Mouse (Mus musculus): ENCODE data around the gene Cela2a. TPM values are rescaled to one million over a fixed set of nuclear protein-coding genes. Genes with fewer than 3 reads are reported as not detected.

The Cela2a gene
- total and polyA plus RNA-seq, 2 experiments from 2014 or later: not detected

DNA sequence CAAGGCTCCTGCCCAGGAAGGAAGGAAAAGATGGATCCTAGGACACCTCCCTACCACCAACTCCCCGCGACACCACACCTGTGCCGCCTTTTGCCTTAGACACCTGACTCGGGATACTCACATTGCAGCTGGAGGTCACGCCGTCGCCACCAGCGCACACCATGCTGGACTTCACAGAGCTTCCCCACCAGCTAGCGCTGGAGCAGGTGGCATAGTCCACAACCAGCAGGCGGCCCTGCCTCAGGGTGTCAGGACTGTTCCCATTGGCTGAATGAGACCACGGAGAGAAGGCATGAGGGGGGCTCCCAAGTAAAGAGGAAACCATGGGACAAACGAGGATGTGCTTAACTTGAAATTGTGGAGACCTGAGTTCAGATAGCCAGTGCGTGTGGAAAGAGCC is 7.1 kb downstream of the Cela2a start:
- H3K36me3 ChIP-seq (ENCODE audit: insufficient read depth, low read length): peaks cover 5% of the 10 kb centered on the region; the same call in 1 of the 2 replicates
- no peaks in the 10 kb centered on the region for H3K27me3 ChIP-seq (ENCODE audit: insufficient read depth, low read length)
- TF ChIP-seq CTCF (IDR thresholded peaks at IDR 0.05): no peak
- DNase-seq (ENCODE audit: low spot score): no peak
- WGBS: 93% methylated on average over 13 of the region's 13 CpGs
- no peak overlapping the region for H3K9ac ChIP-seq (replicated peaks; ENCODE audit: low read length, poor library complexity, severe bottlenecking)
- ATAC-seq (ENCODE audit: low FRiP score): no peak
- no peak overlapping the region for H3K4me2 ChIP-seq (ENCODE audit: low read depth, low read length, poor library complexity, severe bottlenecking)
- H3K27ac ChIP-seq (ENCODE audit: low read depth, low read length): no peak overlapping the region
- H3K9me3 ChIP-seq (ENCODE audit: low read length): no peaks in the 10 kb centered on the region
- no peaks in the 10 kb centered on the region for H3K4me1 ChIP-seq (ENCODE audit: insufficient read depth, low read length)
- no peak overlapping the region for H3K4me3 ChIP-seq (ENCODE audit: low read depth, low read length)

GRCm38 (mm10) chr4:141817706-141818105 is 8.3 kb downstream of the Cela2a start:
- H3K27ac ChIP-seq (ENCODE audit: low read depth, low read length): no peak overlapping the region
- WGBS: 51% methylated on average over 10 of the region's 10 CpGs
- H3K9me3 ChIP-seq (ENCODE audit: low read length): no peaks in the 10 kb centered on the region
- ATAC-seq (ENCODE audit: low FRiP score): no peak
- DNase-seq (ENCODE audit: low spot score): no peak
- peaks cover 14% of the 10 kb centered on the region for H3K36me3 ChIP-seq (ENCODE audit: insufficient read depth, low read length)
- no peak overlapping the region for H3K4me3 ChIP-seq (ENCODE audit: low read depth, low read length)
- H3K4me1 ChIP-seq (ENCODE audit: insufficient read depth, low read length): no peaks in the 10 kb centered on the region
- no peak for TF ChIP-seq CTCF (IDR thresholded peaks at IDR 0.05)
- no peak overlapping the region for H3K9ac ChIP-seq (replicated peaks; ENCODE audit: low read length, poor library complexity, severe bottlenecking)
- H3K27me3 ChIP-seq (ENCODE audit: insufficient read depth, low read length): no peaks in the 10 kb centered on the region
- H3K4me2 ChIP-seq (ENCODE audit: low read depth, low read length, poor library complexity, severe bottlenecking): no peak overlapping the region

GRCm38 (mm10) chr4:141816776-141817655 is 8.9 kb downstream of the Cela2a start:
- Histone ChIP-seq H3K9ac (replicated peaks; ENCODE audit: low read length, poor library complexity, severe bottlenecking) (no peak overlapping the region), H3K4me3 (ENCODE audit: low read depth, low read length) (no peak overlapping the region), H3K4me1 (ENCODE audit: insufficient read depth, low read length) (no peaks in the 10 kb centered on the region), H3K27me3 (ENCODE audit: insufficient read depth, low read length) (no peaks in the 10 kb centered on the region), H3K36me3 (ENCODE audit: insufficient read depth, low read length) (peaks cover 21% of the 10 kb centered on the region), H3K4me2 (ENCODE audit: low read depth, low read length, poor library complexity, severe bottlenecking) (no peak overlapping the region), H3K9me3 (ENCODE audit: low read length) (no peaks in the 10 kb centered on the region), H3K27ac (ENCODE audit: low read depth, low read length) (no peak overlapping the region)
- no peak for TF ChIP-seq CTCF (IDR thresholded peaks at IDR 0.05)
- ATAC-seq (ENCODE audit: low FRiP score) (no peak), DNase-seq (ENCODE audit: low spot score) (no peak)
- WGBS: 59% methylated on average over 14 of the region's 14 CpGs

GRCm38 (mm10) chr4:141816267-141816666 is 9.7 kb downstream of the Cela2a start:
- ATAC-seq (ENCODE audit: low FRiP score): no peak

DNA sequence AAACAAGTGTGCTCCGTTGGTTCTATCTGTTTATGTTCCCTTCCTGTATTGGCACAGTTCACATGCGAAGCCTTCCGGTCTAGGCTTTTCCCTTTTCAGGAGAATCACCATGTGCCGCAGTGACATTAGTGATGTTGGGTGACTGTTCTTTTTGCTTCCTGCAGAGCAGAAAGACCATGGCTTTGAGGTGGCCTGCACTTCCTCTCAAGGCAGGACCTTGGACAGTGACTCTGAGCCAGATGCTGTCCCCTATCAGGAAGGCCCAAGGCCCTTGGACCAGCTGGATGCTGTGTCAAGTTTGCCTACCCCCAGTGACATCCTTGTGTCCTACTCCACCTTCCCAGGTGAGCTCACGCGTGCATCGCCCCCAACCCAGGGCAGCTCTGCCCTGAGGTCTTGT is 14.6 kb downstream of the Cela2a start:
- H3K27ac ChIP-seq (ENCODE audit: low read depth, low read length): no peak overlapping the region
- H3K9ac ChIP-seq (replicated peaks; ENCODE audit: low read length, poor library complexity, severe bottlenecking): no peak overlapping the region
- no peak for DNase-seq (ENCODE audit: low spot score)
- ATAC-seq (ENCODE audit: low FRiP score): no peak
- H3K36me3 ChIP-seq (ENCODE audit: insufficient read depth, low read length): peaks cover 73% of the 10 kb centered on the region
- H3K4me1 ChIP-seq (ENCODE audit: insufficient read depth, low read length): no peaks in the 10 kb centered on the region
- no peaks in the 10 kb centered on the region for H3K27me3 ChIP-seq (ENCODE audit: insufficient read depth, low read length)
- TF ChIP-seq CTCF (IDR thresholded peaks at IDR 0.05): no peak
- no peaks in the 10 kb centered on the region for H3K9me3 ChIP-seq (ENCODE audit: low read length)
- H3K4me3 ChIP-seq (ENCODE audit: low read depth, low read length): no peak overlapping the region
- no peak overlapping the region for H3K4me2 ChIP-seq (ENCODE audit: low read depth, low read length, poor library complexity, severe bottlenecking)
- WGBS: 96% methylated on average over 7 of the region's 7 CpGs

More at GRCm38 (mm10) chr4:141816267-141816666, 9.7 kb downstream of the Cela2a start:
- Histone ChIP-seq H3K36me3 (ENCODE audit: insufficient read depth, low read length) (peaks cover 28% of the 10 kb centered on the region), H3K4me1 (ENCODE audit: insufficient read depth, low read length) (no peaks in the 10 kb centered on the region), H3K27ac (ENCODE audit: low read depth, low read length) (no peak overlapping the region), H3K9ac (replicated peaks; ENCODE audit: low read length, poor library complexity, severe bottlenecking) (no peak overlapping the region), H3K9me3 (ENCODE audit: low read length) (no peaks in the 10 kb centered on the region), H3K4me3 (ENCODE audit: low read depth, low read length) (no peak overlapping the region), H3K27me3 (ENCODE audit: insufficient read depth, low read length) (no peaks in the 10 kb centered on the region), H3K4me2 (ENCODE audit: low read depth, low read length, poor library complexity, severe bottlenecking) (no peak overlapping the region)
- 71% methylated on average over 7 of the region's 7 CpGs for WGBS
- DNase-seq (ENCODE audit: low spot score): peak; percentile 26
- no peak for TF ChIP-seq CTCF (IDR thresholded peaks at IDR 0.05)

DNA sequence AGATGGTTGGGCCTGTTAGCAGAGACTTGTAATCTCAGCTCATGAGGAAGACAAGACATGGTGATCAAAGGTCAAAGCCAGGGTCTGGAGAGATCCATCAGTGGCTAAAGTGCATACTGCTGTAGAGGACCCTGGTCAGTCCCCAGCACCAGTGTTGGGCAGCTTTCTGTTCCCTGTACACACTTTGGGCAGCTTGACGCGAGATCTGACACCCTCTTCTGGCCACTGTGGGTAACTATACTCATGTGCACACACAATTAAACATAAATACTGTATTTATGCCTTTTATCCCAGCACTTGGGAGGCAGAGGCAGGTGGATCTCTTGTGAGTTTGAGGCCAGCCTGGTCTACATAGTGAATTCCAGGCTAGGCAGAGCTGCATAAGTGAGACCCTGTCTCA is 15.0 kb downstream of the Cela2a start:
- no peaks in the 10 kb centered on the region for H3K4me1 ChIP-seq (ENCODE audit: insufficient read depth, low read length)
- no peak overlapping the region for H3K9ac ChIP-seq (replicated peaks; ENCODE audit: low read length, poor library complexity, severe bottlenecking)
- ATAC-seq (ENCODE audit: low FRiP score) (no peak), DNase-seq (ENCODE audit: low spot score) (no peak)
- H3K27me3 ChIP-seq (ENCODE audit: insufficient read depth, low read length): no peaks in the 10 kb centered on the region
- H3K4me3 ChIP-seq (ENCODE audit: low read depth, low read length): no peak overlapping the region
- H3K36me3 ChIP-seq (ENCODE audit: insufficient read depth, low read length): peaks cover 77% of the 10 kb centered on the region
- no peak overlapping the region for H3K27ac ChIP-seq (ENCODE audit: low read depth, low read length)
- no peak for TF ChIP-seq CTCF (IDR thresholded peaks at IDR 0.05)
- H3K4me2 ChIP-seq (ENCODE audit: low read depth, low read length, poor library complexity, severe bottlenecking): no peak overlapping the region
- 98% methylated on average over 2 of the region's 2 CpGs for WGBS
- no peaks in the 10 kb centered on the region for H3K9me3 ChIP-seq (ENCODE audit: low read length)
